Mouse (Mus musculus): ENCODE measurements around the gene Zfp541. TPM values are rescaled to one million over a fixed set of nuclear protein-coding genes. Genes with fewer than 3 reads are reported as not detected.

Gene Zfp541
- polyA plus RNA-seq, 1 experiment from 2014 or later = 0.05 TPM

- H3K36me3 ChIP-seq (ENCODE audit: control insufficient read depth, insufficient read depth, low read length) = no peaks in the 10 kb centered on the region
- ATAC-seq (ENCODE audit: low FRiP score, low TSS enrichment) (no peak), DNase-seq (ENCODE audit: low spot score) (no peak)
- H3K4me3 ChIP-seq (ENCODE audit: low read depth, low read length) = no peak overlapping the region
- no peaks in the 10 kb centered on the region for H3K27me3 ChIP-seq (ENCODE audit: control insufficient read depth, insufficient read depth, low read length)
- H3K9me3 ChIP-seq (ENCODE audit: control insufficient read depth, low read length) = no peaks in the 10 kb centered on the region
- H3K4me2 ChIP-seq (replicated peaks; ENCODE audit: low read depth) = no peak overlapping the region
- no peak overlapping the region for H3K27ac ChIP-seq (replicated peaks)
- no peak overlapping the region for H3K9ac ChIP-seq (ENCODE audit: low read length)
- TF ChIP-seq CTCF (IDR thresholded peaks at IDR 0.05; ENCODE audit: low read depth) (no peak), EP300 (optimal IDR thresholded peaks at IDR 0.05) (no peak)
- WGBS = 73% methylated on average over 3 of the region's 3 CpGs
- H3K4me1 ChIP-seq (replicated peaks; ENCODE audit: control insufficient read depth, insufficient read depth) = peaks cover 10% of the 10 kb centered on the region; the same call in 1 of the 2 replicates
Observed at GRCm38 (mm10) chr7:16050600-16050999, 11.0 kb upstream of the Zfp541 start.

DNA sequence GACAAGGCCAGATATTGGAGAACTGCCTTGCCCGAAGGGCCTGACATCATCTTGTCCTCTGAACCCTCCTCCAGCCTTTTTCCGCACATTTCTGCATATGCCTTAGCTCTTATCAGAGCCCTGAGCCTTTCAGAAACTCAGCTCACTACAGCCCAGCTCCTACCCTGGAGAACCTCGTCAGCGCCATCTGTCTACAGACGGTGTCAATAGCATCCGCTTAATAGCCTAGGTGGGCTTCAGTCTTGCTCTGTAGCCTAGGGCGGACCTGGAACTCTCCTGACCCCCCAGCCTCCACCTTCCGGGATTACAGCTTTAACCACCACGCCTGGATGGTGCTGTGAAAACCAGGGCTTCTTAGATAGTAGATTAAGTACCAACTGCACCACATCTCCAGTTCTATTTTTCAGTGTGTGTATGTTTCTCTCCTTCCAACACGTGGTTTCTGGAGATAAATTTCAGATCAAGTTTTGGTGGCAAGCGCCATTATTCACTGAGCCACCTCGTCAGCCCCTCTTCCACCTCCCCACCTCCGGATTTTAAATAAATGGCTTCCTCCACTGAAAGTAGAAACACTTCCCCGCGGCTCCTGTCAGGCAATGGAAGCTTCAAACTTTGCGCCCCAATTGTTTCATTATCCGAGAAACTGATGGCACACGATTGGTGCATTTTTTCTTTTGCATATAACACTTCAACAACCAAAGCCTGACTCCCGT lies 9.6 kb upstream of the Zfp541 start:
- DNase-seq (ENCODE audit: low spot score) = peak; percentile 85
- whole genome bisulfite sequencing = 3% methylated on average over 19 of the region's 19 CpGs
- Histone ChIP-seq H3K36me3 (ENCODE audit: control insufficient read depth, insufficient read depth, low read length) (no peaks in the 10 kb centered on the region), H3K27ac (replicated peaks) (peak overlapping the region; percentile 93), H3K4me1 (replicated peaks; ENCODE audit: control insufficient read depth, insufficient read depth) (peaks cover 6% of the 10 kb centered on the region; the same call in 1 of the 2 replicates), H3K4me3 (ENCODE audit: low read depth, low read length) (peak overlapping the region; percentile 53), H3K4me2 (replicated peaks; ENCODE audit: low read depth) (peak overlapping the region; percentile 79), H3K9ac (ENCODE audit: low read length) (peak overlapping the region; percentile 73), H3K9me3 (ENCODE audit: control insufficient read depth, low read length) (no peaks in the 10 kb centered on the region), H3K27me3 (ENCODE audit: control insufficient read depth, insufficient read depth, low read length) (no peaks in the 10 kb centered on the region)
- ATAC-seq (ENCODE audit: low FRiP score, low TSS enrichment) = peak; percentile 50
- TF ChIP-seq CTCF (IDR thresholded peaks at IDR 0.05; ENCODE audit: low read depth) (peak; percentile 91), EP300 (optimal IDR thresholded peaks at IDR 0.05) (no peak)

- WGBS = under 1% methylated on average over 24 of the region's 24 CpGs
- peak overlapping the region; percentile 93 for H3K27ac ChIP-seq (replicated peaks)
- H3K36me3 ChIP-seq (ENCODE audit: control insufficient read depth, insufficient read depth, low read length) = no peaks in the 10 kb centered on the region
- H3K9me3 ChIP-seq (ENCODE audit: control insufficient read depth, low read length) = no peaks in the 10 kb centered on the region
- peak overlapping the region; percentile 73 for H3K9ac ChIP-seq (ENCODE audit: low read length)
- H3K4me2 ChIP-seq (replicated peaks; ENCODE audit: low read depth) = peak overlapping the region; percentile 79
- TF ChIP-seq EP300 (optimal IDR thresholded peaks at IDR 0.05) (no peak), CTCF (IDR thresholded peaks at IDR 0.05; ENCODE audit: low read depth) (no peak)
- H3K4me3 ChIP-seq (ENCODE audit: low read depth, low read length) = peak overlapping the region; percentile 53
- DNase-seq (ENCODE audit: low spot score) (peak; percentile 94), ATAC-seq (ENCODE audit: low FRiP score, low TSS enrichment) (peak; percentile 77)
- H3K27me3 ChIP-seq (ENCODE audit: control insufficient read depth, insufficient read depth, low read length) = no peaks in the 10 kb centered on the region
- peaks cover 6% of the 10 kb centered on the region; the same call in 1 of the 2 replicates for H3K4me1 ChIP-seq (replicated peaks; ENCODE audit: control insufficient read depth, insufficient read depth)
Observed at GRCm38 (mm10) chr7:16052684-16053083, 8.9 kb upstream of the Zfp541 start.

GRCm38 (mm10) chr7:16053105-16053504 lies 8.5 kb upstream of the Zfp541 start:
- Histone ChIP-seq H3K4me1 (replicated peaks; ENCODE audit: control insufficient read depth, insufficient read depth) (peaks cover 6% of the 10 kb centered on the region; the same call in 1 of the 2 replicates), H3K4me3 (ENCODE audit: low read depth, low read length) (peak overlapping the region; percentile 53), H3K27ac (replicated peaks) (peak overlapping the region; percentile 93; the same call in 1 of the 2 replicates), H3K27me3 (ENCODE audit: control insufficient read depth, insufficient read depth, low read length) (no peaks in the 10 kb centered on the region), H3K9me3 (ENCODE audit: control insufficient read depth, low read length) (no peaks in the 10 kb centered on the region), H3K9ac (ENCODE audit: low read length) (no peak overlapping the region), H3K4me2 (replicated peaks; ENCODE audit: low read depth) (peak overlapping the region; percentile 79), H3K36me3 (ENCODE audit: control insufficient read depth, insufficient read depth, low read length) (no peaks in the 10 kb centered on the region)
- 10% methylated on average over 6 of the region's 6 CpGs for WGBS
- ATAC-seq (ENCODE audit: low FRiP score, low TSS enrichment) = no peak
- no peak for DNase-seq (ENCODE audit: low spot score)
- no peak for TF ChIP-seq CTCF (IDR thresholded peaks at IDR 0.05; ENCODE audit: low read depth)
- TF ChIP-seq EP300 (optimal IDR thresholded peaks at IDR 0.05) = no peak

DNA sequence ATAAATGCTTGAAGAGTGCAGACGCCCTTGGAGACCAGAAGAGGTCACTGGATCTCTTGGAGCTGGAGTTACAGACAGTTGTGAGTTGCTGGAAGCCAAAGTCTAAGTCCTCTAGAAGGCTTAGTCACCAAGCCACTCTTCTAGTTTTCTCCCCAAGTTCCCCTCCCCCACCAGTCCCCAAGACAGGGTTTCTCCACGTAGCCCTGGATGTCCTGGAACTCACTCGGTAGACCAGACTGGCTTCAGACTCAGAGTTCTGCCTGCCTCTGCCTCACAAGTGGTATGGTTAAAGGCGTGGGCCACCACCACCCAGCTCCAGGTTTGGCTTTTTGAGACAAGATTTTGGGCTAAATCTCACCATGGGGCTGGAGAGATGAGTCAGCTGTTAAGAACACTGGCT lies 6.6 kb upstream of the Zfp541 start:
- ATAC-seq (ENCODE audit: low FRiP score, low TSS enrichment) = no peak
- no peaks in the 10 kb centered on the region for H3K36me3 ChIP-seq (ENCODE audit: control insufficient read depth, insufficient read depth, low read length)
- TF ChIP-seq EP300 (optimal IDR thresholded peaks at IDR 0.05) = no peak
- 0 out of 2 replicates have a peak, but pooled peaks have one; percentile 14 for TF ChIP-seq CTCF (IDR thresholded peaks at IDR 0.05; ENCODE audit: low read depth)
- no peak overlapping the region for H3K4me3 ChIP-seq (ENCODE audit: low read depth, low read length)
- no peak overlapping the region for H3K27ac ChIP-seq (replicated peaks)
- no peak for DNase-seq (ENCODE audit: low spot score)
- 61% methylated on average over 4 of the region's 4 CpGs for WGBS
- no peaks in the 10 kb centered on the region for H3K9me3 ChIP-seq (ENCODE audit: control insufficient read depth, low read length)
- H3K4me2 ChIP-seq (replicated peaks; ENCODE audit: low read depth) = no peak overlapping the region
- H3K27me3 ChIP-seq (ENCODE audit: control insufficient read depth, insufficient read depth, low read length) = no peaks in the 10 kb centered on the region
- H3K4me1 ChIP-seq (replicated peaks; ENCODE audit: control insufficient read depth, insufficient read depth) = peaks cover under 1% of the 10 kb centered on the region; the same call in 1 of the 2 replicates
- no peak overlapping the region for H3K9ac ChIP-seq (ENCODE audit: low read length)

GRCm38 (mm10) chr7:16055665-16056064 lies 5.9 kb upstream of the Zfp541 start:
- Histone ChIP-seq H3K9ac (ENCODE audit: low read length) (no peak overlapping the region), H3K9me3 (ENCODE audit: control insufficient read depth, low read length) (no peaks in the 10 kb centered on the region), H3K4me1 (replicated peaks; ENCODE audit: control insufficient read depth, insufficient read depth) (no peaks in the 10 kb centered on the region), H3K4me2 (replicated peaks; ENCODE audit: low read depth) (no peak overlapping the region), H3K27me3 (ENCODE audit: control insufficient read depth, insufficient read depth, low read length) (no peaks in the 10 kb centered on the region), H3K36me3 (ENCODE audit: control insufficient read depth, insufficient read depth, low read length) (no peaks in the 10 kb centered on the region), H3K4me3 (ENCODE audit: low read depth, low read length) (no peak overlapping the region), H3K27ac (replicated peaks) (no peak overlapping the region)
- no peak for TF ChIP-seq EP300 (optimal IDR thresholded peaks at IDR 0.05)
- TF ChIP-seq CTCF (IDR thresholded peaks at IDR 0.05; ENCODE audit: low read depth) = no peak
- 91% methylated on average over 6 of the region's 6 CpGs for WGBS
- no peak for DNase-seq (ENCODE audit: low spot score)
- ATAC-seq (ENCODE audit: low FRiP score, low TSS enrichment) = no peak

Data from stomach, postnatal 0 days (tissue).